Mouse (Mus musculus) limb, embryonic 11.5 days (tissue): ENCODE results near the gene Raph1. TPM values are rescaled to one million over a fixed set of nuclear protein-coding genes. Genes with fewer than 3 reads are reported as not detected.

Experiments used
- ATAC-seq: fragments of 200-750 bp; cut with Nextera tagmentation; 2 replicates; pipeline ENCODE4 v1.8.0; 2017; ENCODE audit warnings: low read depth; ENCODE audit not compliant: insufficient number of reproducible peaks, low FRiP score, low TSS enrichment
- DNase-seq: peaks from one replicate; pipeline ENCODE4 v3.0.0-alpha.2; 2015; ENCODE audit warnings: low spot score
- H3K27ac ChIP-seq: fragments of 300-500 bp; sonication (generic); replicated peaks from 2 replicates; pipeline ENCODE4 v1.5.1; 2014; ENCODE audit warnings: low read depth, mild to moderate bottlenecking, low read length
- H3K27me3 ChIP-seq: fragments of 300-500 bp; sonication (generic); 2 replicates; pipeline ENCODE4 v1.6.1; 2014; ENCODE audit warnings: mild to moderate bottlenecking, low read length, mixed read lengths; ENCODE audit not compliant: control insufficient read depth, insufficient read depth
- H3K36me3 ChIP-seq: fragments of 300-500 bp; sonication (generic); 2 replicates; pipeline ENCODE4 v1.6.1; 2014; ENCODE audit warnings: mild to moderate bottlenecking, low read length, moderate library complexity, mixed read lengths; ENCODE audit not compliant: control insufficient read depth, insufficient read depth
- H3K4me1 ChIP-seq: fragments of 300-500 bp; sonication (generic); 2 replicates; pipeline ENCODE4 v1.6.1; 2014; ENCODE audit warnings: low read length, mixed read lengths; ENCODE audit not compliant: control insufficient read depth, insufficient read depth
- H3K4me2 ChIP-seq: fragments of 300-500 bp; sonication (generic); 2 replicates; pipeline ENCODE4 v1.6.1; 2014; ENCODE audit warnings: low read depth, mild to moderate bottlenecking, moderate library complexity; ENCODE audit not compliant: severe bottlenecking
- H3K4me3 ChIP-seq: fragments of 300-500 bp; sonication (generic); 2 replicates; pipeline ENCODE4 v1.5.1; 2014; ENCODE audit warnings: low read depth, low read length
- H3K9ac ChIP-seq: fragments of 300-500 bp; sonication (generic); 2 replicates; pipeline ENCODE4 v1.6.1; 2014; ENCODE audit warnings: mild to moderate bottlenecking, low read length
- H3K9me3 ChIP-seq: fragments of 300-500 bp; sonication (generic); 2 replicates; pipeline ENCODE4 v1.6.1; 2016; ENCODE audit warnings: low read length; ENCODE audit not compliant: control insufficient read depth
- WGBS: fragments of 180-500 bp; shearing (Covaris S2); extraction: QIAGEN DNeasy Blood & Tissue Kit; methylation state at CpG from one replicate; pipeline ENCODE4 v1.1.7; 2014; 5-methylcytosine and 5-hydroxymethylcytosine counted together
- polyA plus RNA-seq: library from polyadenylated mRNA; unstranded; fragments of >200 nt; fragmentation: Nextera tagmentation; extraction: Ambion mirVana; gene quantifications from 2 replicates; pipeline ENCODE4 v1.2.1, GENCODE M21; 2014

The Raph1 gene
- polyA plus RNA-seq, 1 experiment from 2014 or later: 19.0 TPM

- H3K27ac ChIP-seq: no peak overlapping the region
- H3K36me3 ChIP-seq: peaks cover 4% of the 10 kb centered on the region; the same call in 1 of the 2 replicates
- no peaks in the 10 kb centered on the region for H3K4me1 ChIP-seq
- no peaks in the 10 kb centered on the region for H3K27me3 ChIP-seq
- 83% methylated on average over 2 of the region's 2 CpGs for WGBS
- no peak overlapping the region for H3K4me3 ChIP-seq
- ATAC-seq: no peak
- no peaks in the 10 kb centered on the region for H3K9me3 ChIP-seq
- DNase-seq: no peak
- no peak overlapping the region for H3K9ac ChIP-seq
- no peak overlapping the region for H3K4me2 ChIP-seq
These were observed 77.2 kb downstream of the Raph1 start for GRCm38 (mm10) chr1:60489660-60490059.

- peaks cover 4% of the 10 kb centered on the region; the same call in 1 of the 2 replicates for H3K36me3 ChIP-seq
- H3K27me3 ChIP-seq: no peaks in the 10 kb centered on the region
- no peak for DNase-seq
- H3K4me2 ChIP-seq: no peak overlapping the region
- no peak overlapping the region for H3K27ac ChIP-seq
- no peak overlapping the region for H3K4me3 ChIP-seq
- no peaks in the 10 kb centered on the region for H3K9me3 ChIP-seq
- 85% methylated on average over 8 of the region's 8 CpGs for WGBS
- no peak for ATAC-seq
- no peak overlapping the region for H3K9ac ChIP-seq
- no peaks in the 10 kb centered on the region for H3K4me1 ChIP-seq
These were observed 78.3 kb downstream of the Raph1 start for GRCm38 (mm10) chr1:60488635-60489034.

DNA sequence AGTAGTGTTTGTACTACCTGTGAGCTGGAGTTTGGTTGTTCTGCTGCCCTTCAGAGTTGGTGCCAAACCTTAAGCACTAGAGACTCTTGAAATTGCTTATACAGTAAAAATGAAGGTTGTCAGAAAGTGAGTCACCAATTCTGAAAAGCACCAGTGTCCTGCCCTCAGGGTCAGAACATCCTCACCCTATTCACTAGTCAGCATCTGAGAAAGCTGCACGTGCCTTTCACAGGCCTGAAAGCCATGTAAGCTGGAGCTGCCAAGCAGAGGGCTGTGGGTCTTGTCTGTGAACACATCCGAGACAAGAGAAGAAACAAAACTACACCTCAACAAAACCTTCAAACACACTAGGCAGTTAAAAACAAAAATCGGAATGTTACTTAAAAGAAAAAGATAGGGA, 81.3 kb downstream of the Raph1 start:
- Histone ChIP-seq H3K27me3 (no peaks in the 10 kb centered on the region), H3K36me3 (no peaks in the 10 kb centered on the region; the same call in 1 of the 2 replicates), H3K4me1 (no peaks in the 10 kb centered on the region), H3K27ac (no peak overlapping the region), H3K9ac (no peak overlapping the region), H3K9me3 (no peaks in the 10 kb centered on the region), H3K4me2 (no peak overlapping the region), H3K4me3 (no peak overlapping the region)
- no peak for ATAC-seq
- no peak for DNase-seq
- 85% methylated on average over 3 of the region's 3 CpGs for WGBS

DNA sequence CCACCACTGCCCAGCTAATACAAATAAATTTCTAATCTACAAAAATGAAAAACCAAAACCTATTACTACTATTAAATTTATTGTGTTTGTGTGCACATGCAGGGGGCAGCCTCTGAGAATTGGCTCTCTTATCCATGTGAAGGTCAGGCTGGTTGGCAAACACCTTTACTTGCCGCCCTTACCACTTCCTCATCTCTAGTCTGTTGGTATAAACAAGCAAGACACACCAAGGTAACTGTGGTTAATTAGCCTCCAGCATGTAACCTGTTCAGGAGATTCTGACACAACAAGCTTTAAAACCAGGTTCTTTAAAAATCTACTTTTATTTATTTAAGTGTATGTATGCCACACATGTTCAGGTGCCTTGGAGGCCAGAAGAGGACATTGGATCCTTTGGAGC, 84.0 kb downstream of the Raph1 start:
- ATAC-seq: no peak
- Histone ChIP-seq H3K27ac (no peak overlapping the region), H3K4me3 (no peak overlapping the region), H3K9ac (no peak overlapping the region), H3K4me2 (no peak overlapping the region), H3K4me1 (no peaks in the 10 kb centered on the region), H3K36me3 (no peaks in the 10 kb centered on the region; the same call in 1 of the 2 replicates), H3K27me3 (no peaks in the 10 kb centered on the region), H3K9me3 (no peaks in the 10 kb centered on the region)
- WGBS: 97% methylated on average over 1 of the region's 1 CpGs
- DNase-seq: no peak

DNA sequence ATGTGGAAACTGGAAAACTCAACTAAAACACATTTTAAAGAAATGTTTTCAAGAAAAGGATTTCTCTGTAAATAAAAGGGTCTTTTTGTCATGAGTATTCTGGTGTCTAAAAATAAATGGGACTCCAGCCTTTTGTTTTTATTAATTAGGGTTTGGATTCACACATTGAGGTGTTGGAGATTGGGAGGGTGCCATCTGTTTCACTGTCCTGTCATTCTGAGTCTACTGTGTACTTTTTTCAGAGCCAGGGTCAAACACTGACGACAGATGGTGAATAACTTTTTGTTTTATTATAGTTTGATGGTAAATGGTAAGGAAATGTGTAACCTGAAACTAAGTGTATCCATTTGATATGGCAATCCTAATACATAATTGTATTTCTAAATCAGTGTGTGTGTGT, 85.3 kb downstream of the Raph1 start:
- no peak overlapping the region for H3K9ac ChIP-seq
- DNase-seq (no peak), ATAC-seq (no peak)
- no peaks in the 10 kb centered on the region for H3K27me3 ChIP-seq
- no peaks in the 10 kb centered on the region for H3K4me1 ChIP-seq
- H3K27ac ChIP-seq: no peak overlapping the region
- H3K9me3 ChIP-seq: no peaks in the 10 kb centered on the region
- H3K36me3 ChIP-seq: no peaks in the 10 kb centered on the region; the same call in 1 of the 2 replicates
- H3K4me2 ChIP-seq: no peak overlapping the region
- no peak overlapping the region for H3K4me3 ChIP-seq
- 71% methylated on average over 1 of the region's 1 CpGs for WGBS

DNA sequence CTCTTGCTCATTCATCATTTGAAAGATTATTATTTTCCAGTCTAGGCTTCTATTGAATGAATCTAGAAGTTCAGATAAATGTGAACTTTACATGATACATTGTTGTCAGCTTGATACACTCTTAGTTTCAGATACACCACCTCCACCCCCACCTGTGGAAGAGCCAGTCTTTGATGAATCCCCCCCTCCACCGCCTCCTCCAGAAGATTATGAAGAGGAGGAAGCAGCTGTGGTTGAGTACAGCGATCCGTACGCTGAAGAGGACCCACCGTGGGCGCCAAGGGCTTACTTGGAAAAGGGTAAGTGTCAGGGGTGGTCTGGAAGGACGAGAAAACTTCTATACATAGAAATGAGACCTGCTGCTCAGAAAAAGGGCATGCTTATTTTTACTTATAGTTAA, 96.4 kb downstream of the Raph1 start:
- Histone ChIP-seq H3K4me2 (no peak overlapping the region), H3K27me3 (no peaks in the 10 kb centered on the region), H3K27ac (no peak overlapping the region), H3K4me1 (no peaks in the 10 kb centered on the region), H3K9me3 (no peaks in the 10 kb centered on the region), H3K4me3 (no peak overlapping the region), H3K9ac (no peak overlapping the region), H3K36me3 (no peaks in the 10 kb centered on the region; the same call in 1 of the 2 replicates)
- DNase-seq (no peak), ATAC-seq (no peak)
- 95% methylated on average over 7 of the region's 7 CpGs for WGBS

- H3K4me3 ChIP-seq: no peak overlapping the region
- ATAC-seq (no peak), DNase-seq (no peak)
- H3K36me3 ChIP-seq: no peaks in the 10 kb centered on the region; the same call in 1 of the 2 replicates
- H3K27me3 ChIP-seq: no peaks in the 10 kb centered on the region
- no peak overlapping the region for H3K27ac ChIP-seq
- no peak overlapping the region for H3K9ac ChIP-seq
- no peaks in the 10 kb centered on the region for H3K4me1 ChIP-seq
- no peaks in the 10 kb centered on the region for H3K9me3 ChIP-seq
- no peak overlapping the region for H3K4me2 ChIP-seq
- WGBS: 90% methylated on average over 2 of the region's 2 CpGs
These were observed 97.4 kb downstream of the Raph1 start for GRCm38 (mm10) chr1:60469491-60469890.

GRCm38 (mm10) chr1:60460623-60461022, 106.3 kb downstream of the Raph1 start:
- WGBS: 100% methylated on average over 1 of the region's 1 CpGs

GRCm38 (mm10) chr1:60449896-60450295, 117.0 kb downstream of the Raph1 start:
- Histone ChIP-seq H3K27me3 (no peaks in the 10 kb centered on the region), H3K9me3 (no peaks in the 10 kb centered on the region), H3K4me3 (no peak overlapping the region), H3K36me3 (no peaks in the 10 kb centered on the region), H3K27ac (no peak overlapping the region), H3K4me1 (no peaks in the 10 kb centered on the region), H3K9ac (no peak overlapping the region), H3K4me2 (no peak overlapping the region)
- 37% methylated on average over 1 of the region's 1 CpGs for WGBS
- ATAC-seq (no peak), DNase-seq (no peak)

More at GRCm38 (mm10) chr1:60460623-60461022, 106.3 kb downstream of the Raph1 start:
- Histone ChIP-seq H3K4me2 (no peak overlapping the region), H3K4me3 (no peak overlapping the region), H3K27me3 (no peaks in the 10 kb centered on the region), H3K27ac (no peak overlapping the region), H3K4me1 (no peaks in the 10 kb centered on the region), H3K9me3 (no peaks in the 10 kb centered on the region), H3K9ac (no peak overlapping the region), H3K36me3 (no peaks in the 10 kb centered on the region; the same call in 1 of the 2 replicates)
- no peak for ATAC-seq
- no peak for DNase-seq
